8 mouse cellular contexts compared by ENCODE assay signal in genomic region chr12:80922869-80923268, GRCm38 (mm10). TPM values are rescaled to one million over a fixed set of nuclear protein-coding genes. Genes with fewer than 3 reads are reported as not detected.
DNase-seq lines count a peak whose midpoint lies in the region; ATAC-seq and TF ChIP-seq lines count a peak whose summit lies in the region.

No protein-coding gene starts in this region.

- no peak for TF ChIP-seq CTCF in left cerebral cortex, adult 2 months (IDR thresholded peaks at IDR 0.05)

- H3K27ac ChIP-seq in left cerebral cortex, adult 2 months, result no peak overlapping the region
- no peak overlapping the region for H3K27ac ChIP-seq in forebrain, embryonic 15.5 days (replicated peaks)
- no peak overlapping the region for H3K27ac ChIP-seq in liver, embryonic 12.5 days
- peak overlapping the region; percentile 77; the same call in 1 of the 2 replicates for H3K27ac ChIP-seq in stomach, embryonic 14.5 days (ENCODE audit: low read length)

- intact Hi-C loops in left cerebral cortex, adult 2 months (cut with DNase I), result no loop called here
- intact Hi-C loops in left cerebral cortex, postnatal 25 days (cut with DNase I), result no loop called here

- peak overlapping the region; percentile 27 for H3K4me2 ChIP-seq in forebrain, embryonic 15.5 days (replicated peaks)
- peak overlapping the region; percentile 30 for H3K4me2 ChIP-seq in liver, embryonic 12.5 days
- peak overlapping the region; percentile 20; the same call in 1 of the 2 replicates for H3K4me2 ChIP-seq in stomach, embryonic 14.5 days (replicated peaks; ENCODE audit: low read depth, low read length)

- WGBS in forebrain, embryonic 15.5 days, result 9% methylated on average over 7 of the region's 7 CpGs
- 15% methylated on average over 7 of the region's 7 CpGs for WGBS in liver, embryonic 12.5 days (ENCODE audit: insufficient replicate concordance)
- 3% methylated on average over 7 of the region's 7 CpGs for WGBS in stomach, embryonic 14.5 days

- no peak overlapping the region for H3K4me3 ChIP-seq in left cerebral cortex, adult 2 months
- no peak overlapping the region for H3K4me3 ChIP-seq in forebrain, embryonic 15.5 days
- H3K4me3 ChIP-seq in liver, embryonic 12.5 days, result no peak overlapping the region
- H3K4me3 ChIP-seq in stomach, embryonic 14.5 days (ENCODE audit: low read depth, low read length), result no peak overlapping the region

- no peaks in the 10 kb centered on the region for H3K27me3 ChIP-seq in forebrain, embryonic 15.5 days
- H3K27me3 ChIP-seq in liver, embryonic 12.5 days (replicated peaks), result peaks cover 51% of the 10 kb centered on the region
- no peaks in the 10 kb centered on the region for H3K27me3 ChIP-seq in stomach, embryonic 14.5 days (ENCODE audit: control insufficient read depth, insufficient read depth, low read length)

- H3K9ac ChIP-seq in forebrain, embryonic 15.5 days (replicated peaks), result no peak overlapping the region
- H3K9ac ChIP-seq in liver, embryonic 12.5 days, result no peak overlapping the region
- no peak overlapping the region for H3K9ac ChIP-seq in stomach, embryonic 14.5 days (replicated peaks; ENCODE audit: low read depth, low read length)

- no peaks in the 10 kb centered on the region for H3K36me3 ChIP-seq in forebrain, embryonic 15.5 days
- no peaks in the 10 kb centered on the region for H3K36me3 ChIP-seq in liver, embryonic 12.5 days
- no peaks in the 10 kb centered on the region for H3K36me3 ChIP-seq in stomach, embryonic 14.5 days (ENCODE audit: control insufficient read depth, insufficient read depth, low read length)

- no peaks in the 10 kb centered on the region for H3K9me3 ChIP-seq in forebrain, embryonic 15.5 days
- H3K9me3 ChIP-seq in liver, embryonic 12.5 days (replicated peaks), result no peaks in the 10 kb centered on the region
- H3K9me3 ChIP-seq in stomach, embryonic 14.5 days (ENCODE audit: control insufficient read depth, low read depth, low read length), result no peaks in the 10 kb centered on the region

- ATAC-seq in forebrain, embryonic 15.5 days (replicated peaks), result no peak
- ATAC-seq in liver, embryonic 12.5 days, result no peak; the same call in 1 of the 2 replicates
- ATAC-seq in stomach, embryonic 14.5 days (ENCODE audit: insufficient number of reproducible peaks, insufficient read depth, low FRiP score, low read depth), result peak; percentile 83; the same call in 1 of the 2 replicates
- ATAC-seq in megakaryocyte-erythroid progenitor cell, adult 5-6 weeks (replicated peaks; ENCODE audit: low FRiP score, low TSS enrichment, poor library complexity, severe bottlenecking), result no peak

- no peaks in the 10 kb centered on the region for H3K4me1 ChIP-seq in forebrain, embryonic 15.5 days
- H3K4me1 ChIP-seq in liver, embryonic 12.5 days, result peaks cover 27% of the 10 kb centered on the region
- H3K4me1 ChIP-seq in stomach, embryonic 14.5 days (ENCODE audit: control insufficient read depth, insufficient read depth, low read length), result no peaks in the 10 kb centered on the region

- DNase-seq in left cerebral cortex, adult 2 months (ENCODE audit: extremely low spot score in 1 of 2, low spot score in 2 of 2), result peak; percentile 12 to 17
- DNase-seq in left cerebral cortex, postnatal 25 days (ENCODE audit: low spot score in 2 of 2), result no peak
- DNase-seq in yolk sac, embryonic 10.5 days (ENCODE audit: low spot score), result no peak
- DNase-seq in thymus, postnatal 36 days, result no peak

RNA-seq across cellular contexts. Expression of gene Srsf5, which starts 22.4 kb away (rescaled TPM):
- 100 to 1,000 TPM; 355 to 360 TPM for total RNA-seq in left cerebral cortex, adult 2 months (2021)
- 100 to 1,000 TPM; 275 to 306 TPM for total RNA-seq in left cerebral cortex, postnatal 25 days (2021)
- 481 and 491 TPM in 2 replicates for polyA plus RNA-seq in forebrain, embryonic 15.5 days (2015; fragmentation: Nextera tagmentation; extraction: Ambion mirVana)
- polyA plus RNA-seq in liver, embryonic 12.5 days (2016; fragmentation: Nextera tagmentation; extraction: Ambion mirVana), result 357 and 402 TPM in 2 replicates
- polyA plus RNA-seq in stomach, embryonic 14.5 days (2014; fragmentation: Nextera tagmentation; extraction: Ambion mirVana), result 312 and 364 TPM in 2 replicates
- total RNA-seq in megakaryocyte-erythroid progenitor cell, adult 5-6 weeks (2014; fragmentation: Nextera tagmentation), result 313 and 330 TPM in 2 replicates
- 760 and 1,064 TPM in 2 replicates for total RNA-seq in megakaryocyte-erythroid progenitor cell, adult 5-6 weeks (2017)

RNA-seq across cellular contexts. Expression of gene Slc10a1, which starts 45.6 kb away (rescaled TPM):
- not detected for total RNA-seq in left cerebral cortex, adult 2 months (2021)
- total RNA-seq in left cerebral cortex, postnatal 25 days (2021), result not detected
- 0.61 and 0.83 TPM in 2 replicates for polyA plus RNA-seq in forebrain, embryonic 15.5 days (2015; fragmentation: Nextera tagmentation; extraction: Ambion mirVana)
- polyA plus RNA-seq in liver, embryonic 12.5 days (2016; fragmentation: Nextera tagmentation; extraction: Ambion mirVana), result 0.57 and 0.60 TPM in 2 replicates
- 1.1 and 1.3 TPM in 2 replicates for polyA plus RNA-seq in stomach, embryonic 14.5 days (2014; fragmentation: Nextera tagmentation; extraction: Ambion mirVana)
- not detected in 2 replicates for total RNA-seq in megakaryocyte-erythroid progenitor cell, adult 5-6 weeks (2014; fragmentation: Nextera tagmentation)
- total RNA-seq in megakaryocyte-erythroid progenitor cell, adult 5-6 weeks (2017), result 1.8 TPM in 1 of 2 replicates, not detected in the other

Comparison
In these comparisons a context has a peak if more than half of its experiments do, and no peak if none do; other contexts are left out.
1. DNase-seq: peak in left cerebral cortex, adult 2 months (2 of 2); none in left cerebral cortex, postnatal 25 days (0 of 2), yolk sac, embryonic 10.5 days (single experiment) and thymus, postnatal 36 days (0 of 2).
2. Peak in every context shown above with its lines, with median percentiles within 50 percentile points of each other: H3K4me2 ChIP-seq.